Comparison of ENCODE assay signal across 13 mouse cellular contexts in genomic region chr9:68799065-68799464, GRCm38 (mm10).
DNase-seq lines count a peak whose midpoint lies in the region; ATAC-seq lines count a peak whose summit lies in the region.
"Had no signal": no experiment of that assay in that cellular context is flagged by ENCODE, and none has a peak within 500 bp of the region (broad histone marks: within the 10 kb centered on the region; RNA-seq: fewer than 3 reads in every experiment).

No protein-coding gene starts in this region.

- no peaks in the 10 kb centered on the region for H3K9me3 ChIP-seq in forebrain, embryonic 15.5 days
- H3K9me3 ChIP-seq in forebrain, embryonic 10.5 days: no peaks in the 10 kb centered on the region
- H3K9me3 ChIP-seq: embryonic facial prominence, embryonic 12.5 days had no signal

- H3K4me3 ChIP-seq in forebrain, embryonic 15.5 days: no peak overlapping the region
- no peak overlapping the region for H3K4me3 ChIP-seq in forebrain, embryonic 10.5 days
- H3K4me3 ChIP-seq: embryonic facial prominence, embryonic 12.5 days had no signal

- peaks cover 2% of the 10 kb centered on the region; the same call in 1 of the 2 replicates for H3K27me3 ChIP-seq in forebrain, embryonic 15.5 days
- H3K27me3 ChIP-seq in forebrain, embryonic 10.5 days (ENCODE audit: poor library complexity, severe bottlenecking): no peaks in the 10 kb centered on the region
- H3K27me3 ChIP-seq: embryonic facial prominence, embryonic 12.5 days had no signal

- no peak overlapping the region for H3K9ac ChIP-seq in forebrain, embryonic 15.5 days (replicated peaks)
- H3K9ac ChIP-seq: embryonic facial prominence, embryonic 12.5 days; liver, embryonic 14.5 days had no signal

- no peaks in the 10 kb centered on the region for H3K36me3 ChIP-seq in forebrain, embryonic 15.5 days
- no peaks in the 10 kb centered on the region for H3K36me3 ChIP-seq in forebrain, embryonic 10.5 days (replicated peaks)
- H3K36me3 ChIP-seq: embryonic facial prominence, embryonic 12.5 days had no signal

- peak; percentile 83; the same call in 1 of the 2 replicates for ATAC-seq in forebrain, embryonic 15.5 days (replicated peaks)

- H3K27ac ChIP-seq in forebrain, embryonic 15.5 days (replicated peaks): no peak overlapping the region
- no peak overlapping the region for H3K27ac ChIP-seq in forebrain, embryonic 10.5 days
- H3K27ac ChIP-seq: embryonic facial prominence, embryonic 12.5 days; liver, embryonic 14.5 days had no signal

- H3K4me1 ChIP-seq in forebrain, embryonic 15.5 days: no peaks in the 10 kb centered on the region
- H3K4me1 ChIP-seq in forebrain, embryonic 10.5 days: peaks cover 4% of the 10 kb centered on the region; the same call in 1 of the 2 replicates

- DNase-seq in forebrain, embryonic 10.5 days (ENCODE audit: extremely low spot score, low spot score): no peak
- DNase-seq in frontal cortex, adult 2 months (ENCODE audit: extremely low spot score in 1 of 2, low spot score in 1 of 2): peak; percentile 59 to 69
- DNase-seq in left cerebral cortex, adult 9 months (ENCODE audit: low spot score in 2 of 2): peak; percentile 42 to 56
- peak; percentile 8 for DNase-seq in right cerebral cortex, postnatal 4 days
- DNase-seq in thymus, postnatal 14 days: no peak
- no peak for DNase-seq in gastrocnemius, postnatal 10 days
- DNase-seq in lung, postnatal 10 days: no peak
- DNase-seq: adrenal gland, postnatal 14 days; cerebellum, postnatal 36 days had no signal

- H3K4me2 ChIP-seq in forebrain, embryonic 15.5 days (replicated peaks): no peak overlapping the region
- H3K4me2 ChIP-seq: embryonic facial prominence, embryonic 12.5 days; midbrain, embryonic 11.5 days had no signal

- WGBS in forebrain, embryonic 15.5 days: 61% methylated on average over 6 of the region's 6 CpGs
- WGBS in forebrain, embryonic 10.5 days: 92% methylated on average over 6 of the region's 6 CpGs

Comparison
In these comparisons a context has a peak if more than half of its experiments do, and no peak if none do; other contexts are left out.
1. DNase-seq: peak in frontal cortex, adult 2 months (2 of 2), left cerebral cortex, adult 9 months (2 of 2) and right cerebral cortex, postnatal 4 days (single experiment); none in forebrain, embryonic 10.5 days (single experiment), thymus, postnatal 14 days (single experiment), gastrocnemius, postnatal 10 days (single experiment) and lung, postnatal 10 days (single experiment).